Mouse (Mus musculus): ENCODE data around the gene Mga.

DNA sequence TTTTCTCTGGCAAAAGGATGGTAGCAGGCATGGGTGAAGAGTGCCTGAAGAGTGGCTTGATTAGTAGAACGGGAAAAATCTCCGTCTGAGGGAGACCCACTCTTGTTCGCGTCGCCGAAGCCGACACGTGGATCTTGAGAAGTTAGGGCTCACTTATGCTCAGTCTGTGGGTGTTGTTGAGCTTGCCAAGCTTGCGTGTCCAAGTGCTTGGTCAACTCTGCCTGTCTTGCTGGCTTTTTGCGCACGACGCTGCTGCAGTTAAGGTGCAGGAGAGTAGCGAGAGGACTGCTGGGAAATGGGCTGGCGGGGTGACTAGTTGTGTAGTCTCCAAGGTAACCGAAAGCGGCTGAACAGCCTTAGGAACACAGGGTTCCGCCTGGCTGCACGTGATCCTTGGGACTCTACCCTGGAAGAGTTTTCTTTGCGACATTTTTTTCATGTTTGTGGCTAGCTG, 1.1 kb downstream of the Mga start:
- no peak for TF ChIP-seq CTCF (IDR thresholded peaks at IDR 0.05; ENCODE audit: low read depth)
- no peak for TF ChIP-seq EP300 (IDR thresholded peaks at IDR 0.05; ENCODE audit: low read depth)

Measured in heart, postnatal 0 days (tissue).